In genomic region chr9:68829903-68830302, GRCm38 (mm10) we compare ENCODE assay signal across 9 mouse cellular contexts.
DNase-seq lines count a peak whose midpoint lies in the region; ATAC-seq and TF ChIP-seq lines count a peak whose summit lies in the region.
"Had no signal": no experiment of that assay in that cellular context is flagged by ENCODE, and none has a peak within 500 bp of the region (broad histone marks: within the 10 kb centered on the region; RNA-seq: fewer than 3 reads in every experiment).

No protein-coding gene starts in this region.

- no peak for TF ChIP-seq POLR2A in brain, embryonic 14.5 days (IDR thresholded peaks at IDR 0.05; ENCODE audit: borderline replicate concordance, extremely low read depth, insufficient read depth, insufficient read length, poor library complexity, severe bottlenecking)

- no peak overlapping the region for H3K4me2 ChIP-seq in liver, postnatal 0 days (ENCODE audit: low read depth, low read length)
- H3K4me2 ChIP-seq in liver, embryonic 12.5 days: no peak overlapping the region

- H3K27ac ChIP-seq in liver, postnatal 0 days (ENCODE audit: low read depth): no peak overlapping the region
- no peak overlapping the region for H3K27ac ChIP-seq in liver, embryonic 12.5 days

- H3K36me3 ChIP-seq in liver, postnatal 0 days (replicated peaks; ENCODE audit: insufficient read depth, low read length): no peaks in the 10 kb centered on the region
- no peaks in the 10 kb centered on the region for H3K36me3 ChIP-seq in liver, embryonic 12.5 days

- no peaks in the 10 kb centered on the region for H3K27me3 ChIP-seq in liver, postnatal 0 days (ENCODE audit: insufficient read depth, low read length)
- no peaks in the 10 kb centered on the region for H3K27me3 ChIP-seq in liver, embryonic 12.5 days (replicated peaks)

- H3K9me3 ChIP-seq in liver, postnatal 0 days (ENCODE audit: low read length): no peaks in the 10 kb centered on the region
- no peaks in the 10 kb centered on the region for H3K9me3 ChIP-seq in liver, embryonic 12.5 days (replicated peaks)

- no peak overlapping the region for H3K9ac ChIP-seq in liver, postnatal 0 days (replicated peaks)
- H3K9ac ChIP-seq in liver, embryonic 12.5 days: no peak overlapping the region

- H3K4me1 ChIP-seq in liver, postnatal 0 days (ENCODE audit: insufficient read depth): peaks cover 9% of the 10 kb centered on the region
- no peaks in the 10 kb centered on the region for H3K4me1 ChIP-seq in liver, embryonic 12.5 days

- peak; percentile 61 for TF ChIP-seq CTCF in liver, postnatal 0 days (IDR thresholded peaks at IDR 0.05; ENCODE audit: low read depth)
- peak; percentile 42; the same call in 1 of the 2 replicates for TF ChIP-seq CTCF in brain, embryonic 14.5 days (IDR thresholded peaks at IDR 0.05; ENCODE audit: borderline replicate concordance, extremely low read depth, insufficient read depth, insufficient read length)

- no peak overlapping the region for H3K4me3 ChIP-seq in liver, postnatal 0 days (ENCODE audit: low read depth, low read length)
- H3K4me3 ChIP-seq in liver, embryonic 12.5 days: no peak overlapping the region
- H3K4me3 ChIP-seq: erythroblast, embryonic 14.5 days had no signal

- no peak for TF ChIP-seq EP300 in liver, postnatal 0 days (IDR thresholded peaks at IDR 0.05; ENCODE audit: low read depth)

- no peak for DNase-seq in frontal cortex, postnatal 25 days (ENCODE audit: low spot score in 2 of 2)
- no peak for DNase-seq in liver, postnatal 0 days
- peak; percentile 42 for DNase-seq in brain, embryonic 14.5 days (ENCODE audit: low read depth)
- peak; percentile 20 to 29 for DNase-seq in layer of hippocampus, postnatal 14 days (ENCODE audit: low spot score in 2 of 2)
- no peak for DNase-seq in testis, postnatal 14 days (ENCODE audit: low spot score)
- DNase-seq in natural killer cell, adult 2 months (ENCODE audit: low spot score in 2 of 2): no peak

- WGBS in liver, postnatal 0 days (ENCODE audit: insufficient replicate concordance): 52% methylated on average over 4 of the region's 4 CpGs
- 58% methylated on average over 4 of the region's 4 CpGs for WGBS in liver, embryonic 12.5 days (ENCODE audit: insufficient replicate concordance)

- ATAC-seq in frontal cortex, adult (ENCODE audit: low TSS enrichment): peak; percentile 79
- ATAC-seq in liver, postnatal 0 days: no peak
- ATAC-seq in liver, embryonic 12.5 days: no peak

Comparison
In these comparisons a context has a peak if more than half of its experiments do, and no peak if none do; other contexts are left out.
1. DNase-seq: peak in brain, embryonic 14.5 days (single experiment) and layer of hippocampus, postnatal 14 days (2 of 2); none in frontal cortex, postnatal 25 days (0 of 2), liver, postnatal 0 days (single experiment), testis, postnatal 14 days (single experiment) and natural killer cell, adult 2 months (0 of 2).